Mouse (Mus musculus) MEL-GATA-1-ER (cell line): ENCODE measurements around the gene Ccdc85b.
A peak's percentile ranks its signal among the peaks of the same experiment; 100 is the strongest.

Experiments
- DNase-seq: peaks from one replicate; pipeline ENCODE4 v3.0.0-alpha.2; 2012; ENCODE audit warnings: low read depth; ENCODE audit errors: extremely low read depth

Ccdc85b gene

DNA sequence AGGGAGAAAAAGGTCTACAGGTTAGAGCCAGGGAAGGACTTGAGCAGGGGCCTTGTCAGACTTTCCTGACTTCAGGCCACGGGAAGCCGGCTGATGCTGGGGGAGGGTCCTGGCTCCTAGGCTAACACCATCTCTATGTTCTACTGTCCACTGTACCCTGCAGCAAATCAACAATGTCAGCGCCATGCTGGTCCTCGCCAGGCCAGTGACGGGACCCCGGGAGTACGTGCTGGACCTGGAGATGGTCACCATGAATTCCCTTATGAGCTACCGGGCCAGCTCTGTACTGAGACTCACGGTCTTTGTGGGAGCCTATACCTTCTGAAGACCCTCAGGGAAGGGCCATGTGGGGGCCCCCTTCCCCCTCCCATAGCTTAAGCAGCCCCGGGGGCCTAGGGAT, 23.7 kb upstream of the Ccdc85b start:
- no peak for DNase-seq

DNA sequence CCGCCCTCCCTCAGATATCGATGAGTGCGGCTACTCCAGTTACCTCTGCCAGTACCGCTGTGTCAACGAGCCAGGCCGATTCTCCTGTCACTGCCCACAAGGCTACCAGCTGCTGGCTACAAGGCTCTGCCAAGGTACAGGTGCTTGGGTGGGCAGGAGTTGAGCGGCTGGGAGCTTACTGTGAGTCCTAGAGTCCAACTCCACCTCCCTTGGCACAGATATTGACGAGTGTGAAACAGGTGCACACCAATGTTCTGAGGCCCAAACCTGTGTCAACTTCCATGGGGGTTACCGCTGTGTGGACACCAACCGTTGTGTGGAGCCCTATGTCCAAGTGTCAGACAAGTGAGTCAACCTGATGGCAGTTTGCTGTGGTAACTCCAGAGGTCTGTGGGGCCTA, 22.3 kb upstream of the Ccdc85b start:
- no peak for DNase-seq

- no peak for DNase-seq
Measured at GRCm38 (mm10) chr19:5477668-5478300, 20.1 kb upstream of the Ccdc85b start.

GRCm38 (mm10) chr19:5477004-5477667, 19.4 kb upstream of the Ccdc85b start:
- DNase-seq: no peak

DNA sequence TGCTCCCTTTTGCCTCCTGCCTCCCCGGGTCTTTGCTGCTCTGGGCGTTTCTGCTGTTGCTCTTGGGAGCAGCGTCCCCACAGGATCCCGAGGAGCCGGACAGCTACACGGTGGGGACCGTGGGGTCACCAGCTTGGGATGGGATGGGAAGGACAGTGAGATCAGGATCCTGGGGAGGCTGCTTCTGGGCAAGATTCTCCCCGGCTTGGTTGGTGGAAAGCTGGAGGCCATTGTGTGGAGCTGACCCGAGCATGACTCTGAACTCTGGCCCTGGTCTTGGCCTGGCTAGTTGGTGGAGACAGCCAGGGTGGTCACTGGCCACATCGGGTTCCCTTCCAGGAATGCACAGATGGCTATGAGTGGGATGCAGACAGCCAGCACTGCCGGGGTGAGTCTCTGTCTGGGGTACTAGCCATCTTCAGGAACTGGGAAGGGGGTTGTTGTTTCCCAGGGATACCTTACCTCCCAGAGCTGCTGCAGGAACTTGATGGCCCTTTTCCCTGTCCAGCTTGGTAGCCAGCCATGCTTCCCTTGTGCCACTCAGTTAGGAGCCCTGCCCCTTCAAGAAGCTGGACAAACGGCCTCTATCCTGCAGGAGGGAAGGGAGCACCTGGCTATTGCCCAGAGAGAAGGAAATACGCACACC, 17.5 kb upstream of the Ccdc85b start:
- DNase-seq: no peak

GRCm38 (mm10) chr19:5474281-5475068, 16.8 kb upstream of the Ccdc85b start:
- DNase-seq: no peak

GRCm38 (mm10) chr19:5473720-5474119, 16.0 kb upstream of the Ccdc85b start, which contains the start of gene Efemp2:
TSS of gene Efemp2 (plus strand) at chr19:5473954.
- DNase-seq: peak; percentile 76

DNA sequence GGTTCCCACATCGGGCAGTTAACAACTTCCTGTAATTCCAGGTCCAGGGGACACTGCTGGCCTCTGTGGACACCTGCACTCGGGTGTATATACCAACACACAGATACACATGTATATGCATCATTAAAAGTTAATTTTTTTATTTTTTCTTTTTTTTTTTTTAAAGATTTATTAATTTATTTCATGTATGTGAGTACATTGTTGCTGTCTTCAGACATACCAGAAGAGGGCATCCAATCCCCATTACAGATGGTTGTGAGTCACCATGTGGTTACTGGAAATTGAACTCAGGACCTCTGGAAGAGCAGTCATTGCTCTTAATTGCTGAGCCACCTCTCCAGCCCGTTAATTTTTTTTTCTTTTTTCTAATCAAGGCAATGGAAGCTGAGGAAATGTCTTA, 15.2 kb upstream of the Ccdc85b start:
- DNase-seq: no peak

DNA sequence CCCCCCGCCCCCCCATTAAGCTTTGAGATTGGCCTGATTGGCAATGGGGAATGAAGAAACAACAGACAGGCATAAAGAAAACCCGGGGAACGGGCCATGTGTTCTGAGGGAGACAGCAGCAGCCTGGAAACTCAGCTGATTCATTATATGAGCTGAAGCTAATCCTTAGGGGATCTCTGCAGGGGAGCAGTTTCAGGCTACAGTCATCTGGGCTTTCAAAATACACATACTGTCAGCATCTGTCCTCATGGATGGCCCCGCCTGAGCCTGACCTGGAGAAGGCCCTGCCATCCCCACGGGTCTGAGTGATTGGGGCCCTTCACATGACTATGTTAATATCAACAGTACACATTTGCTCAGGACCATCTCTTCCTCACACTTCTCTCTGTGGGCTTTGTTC, 14.2 kb upstream of the Ccdc85b start:
- no peak for DNase-seq

- DNase-seq: no peak
Measured at GRCm38 (mm10) chr19:5468374-5468773, 10.7 kb upstream of the Ccdc85b start, which contains the start of gene Ctsw. TSS of gene Ctsw (minus strand) at chr19:5468507.

- no peak for DNase-seq
Measured at GRCm38 (mm10) chr19:5466916-5467500, 9.3 kb upstream of the Ccdc85b start.

GRCm38 (mm10) chr19:5465037-5465436, 7.3 kb upstream of the Ccdc85b start:
- DNase-seq: no peak

DNA sequence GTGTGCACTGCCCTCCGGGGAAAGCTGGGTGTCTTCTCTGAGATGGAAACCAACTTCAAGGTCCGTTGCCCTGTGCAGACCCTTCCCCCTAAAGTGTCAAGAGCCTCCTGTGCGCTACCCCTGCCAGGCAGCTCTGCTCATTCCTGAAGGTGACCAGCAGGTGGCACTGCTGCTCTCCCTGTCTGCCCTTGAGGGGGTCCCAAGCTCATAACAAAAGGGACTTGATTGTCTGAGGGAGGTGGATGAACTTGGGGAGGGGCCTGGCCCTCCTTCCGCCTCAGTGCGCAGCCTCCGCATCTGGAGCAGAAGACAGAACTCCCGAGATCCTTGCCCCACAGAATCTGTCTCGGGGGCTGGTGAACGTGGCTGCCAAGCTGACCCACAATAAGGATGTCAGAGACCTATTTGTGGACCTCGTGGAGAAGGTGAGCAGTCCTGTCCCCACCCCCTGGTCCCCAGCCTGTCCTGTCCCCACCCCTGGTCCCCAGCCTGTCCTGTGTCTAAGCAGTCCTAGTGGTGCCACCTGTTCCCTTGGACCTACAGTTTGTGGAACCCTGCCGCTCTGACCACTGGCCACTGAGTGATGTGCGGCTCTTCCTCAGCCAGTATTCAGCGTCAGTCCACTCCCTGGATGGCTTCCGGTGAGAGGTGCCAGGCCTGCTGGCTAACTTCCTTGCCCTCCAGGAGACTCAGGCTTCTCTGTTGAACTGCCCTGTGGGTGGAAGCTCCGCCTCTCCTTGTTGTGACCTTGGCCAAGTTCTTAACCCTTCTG, 6.3 kb upstream of the Ccdc85b start:
- DNase-seq: no peak

GRCm38 (mm10) chr19:5463212-5463611, 5.5 kb upstream of the Ccdc85b start:
- DNase-seq: no peak

DNA sequence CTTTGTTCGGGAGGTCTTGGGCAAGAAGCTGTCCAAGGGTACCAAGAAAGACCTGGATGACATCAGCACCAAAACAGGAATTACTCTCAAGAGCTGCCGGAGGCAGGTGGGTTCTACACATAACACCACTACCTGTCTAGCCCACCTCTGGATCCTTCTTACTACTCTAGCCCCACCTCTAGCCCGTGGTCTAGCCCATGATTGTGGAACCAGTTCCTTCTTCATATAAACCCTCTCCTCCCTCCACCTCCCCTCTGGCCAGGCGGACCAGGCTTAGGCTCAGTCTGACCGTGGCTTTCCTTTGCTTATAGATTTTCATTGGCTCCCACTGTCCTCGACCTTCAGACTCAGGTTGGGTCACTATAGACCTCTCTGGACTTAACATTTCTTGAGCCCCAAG, 3.7 kb upstream of the Ccdc85b start:
- DNase-seq: no peak

DNA sequence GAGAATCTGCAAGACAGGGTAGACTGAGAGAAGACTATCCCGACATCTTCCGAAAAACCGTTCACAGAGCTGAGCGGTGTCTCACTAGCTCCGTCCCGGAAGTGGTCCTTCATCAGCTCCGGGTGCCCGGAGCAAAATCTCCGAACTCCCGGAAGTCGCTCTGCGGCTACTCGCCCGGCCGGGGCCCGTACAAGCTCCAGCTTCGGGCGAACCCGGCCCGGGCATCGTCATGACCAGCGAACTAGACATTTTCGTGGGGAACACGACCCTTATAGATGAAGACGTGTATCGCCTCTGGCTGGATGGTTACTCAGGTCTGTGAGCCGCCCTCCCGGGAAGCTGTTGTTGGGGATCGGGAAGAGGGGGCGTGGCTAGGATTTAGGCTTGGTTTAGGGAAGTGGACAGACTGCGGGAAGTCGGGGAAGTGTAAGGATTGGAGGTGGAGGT, 2.8 kb upstream of the Ccdc85b start, which contains the start of gene Fibp:
Fibp (plus strand) TSS at position 151 of the 447 bp plus-strand sequence.
- DNase-seq: peak; percentile 87

DNA sequence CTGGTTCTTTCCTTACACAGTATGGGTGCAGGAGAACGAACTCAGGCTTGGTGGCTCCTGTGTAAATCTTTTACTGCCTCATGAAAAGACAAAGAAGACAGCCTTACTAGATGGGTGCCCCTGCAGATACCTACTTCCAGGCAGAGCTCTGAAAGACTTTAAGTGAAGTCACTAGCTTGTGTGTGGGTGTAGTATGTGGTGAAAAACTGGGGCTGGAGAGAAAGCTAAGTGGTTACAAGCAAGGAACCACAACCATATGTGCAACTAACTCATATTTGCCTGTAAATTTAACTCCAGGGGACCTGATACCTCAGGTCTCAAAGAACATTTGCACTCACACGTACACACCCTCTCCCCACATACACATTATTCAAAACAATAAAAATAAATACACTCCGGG, 2.2 kb upstream of the Ccdc85b start:
- DNase-seq: no peak

- no peak for DNase-seq
Measured at GRCm38 (mm10) chr19:5459019-5459418, 1.3 kb upstream of the Ccdc85b start.

- peak; percentile 76 for DNase-seq
Measured at GRCm38 (mm10) chr19:5456922-5457745, 560 bp downstream of the Ccdc85b start.
